26 mouse cellular contexts compared by ENCODE assay signal in the genomic region with DNA sequence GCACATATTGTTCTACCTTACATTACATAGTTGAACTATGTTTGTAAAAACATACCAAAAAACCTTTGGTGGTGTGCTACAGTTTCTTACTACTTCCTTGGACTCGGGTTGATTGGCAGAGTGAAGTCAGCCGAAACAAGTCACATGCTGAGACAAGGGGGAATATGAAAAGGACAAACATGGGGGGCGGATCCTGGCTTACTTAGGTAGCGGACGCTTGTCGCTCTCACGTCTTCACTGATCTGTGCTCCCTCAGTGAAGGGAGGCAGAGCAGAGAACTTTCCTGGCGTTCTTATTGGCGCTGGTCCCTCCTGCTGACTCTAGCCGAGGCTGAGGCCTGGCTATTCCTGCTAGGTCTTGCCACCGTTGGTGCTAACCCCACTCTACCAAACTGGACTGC. TPM values are rescaled to one million over a fixed set of nuclear protein-coding genes. Genes with fewer than 3 reads are reported as not detected.
A peak's percentile ranks its signal among the peaks of the same experiment; 100 is the strongest.
DNase-seq lines count a peak whose midpoint lies in the region; ATAC-seq and TF ChIP-seq lines count a peak whose summit lies in the region.
"Had no signal": no experiment of that assay in that cellular context is flagged by ENCODE, and none has a peak within 500 bp of the region (broad histone marks: within the 10 kb centered on the region; RNA-seq: fewer than 3 reads in every experiment).

No protein-coding gene starts in this region.

- 0 out of 2 replicates have a peak overlapping the region, but pooled peaks have one; percentile 1 for H3K27ac ChIP-seq in liver, postnatal 0 days (ENCODE audit: low read depth)
- H3K27ac ChIP-seq: embryonic facial prominence, embryonic 13.5 days; embryonic facial prominence, embryonic 15.5 days; forebrain, embryonic 10.5 days; forebrain, embryonic 12.5 days had no signal

- no peak overlapping the region for H3K4me2 ChIP-seq in liver, postnatal 0 days (ENCODE audit: low read depth, low read length)
- H3K4me2 ChIP-seq: embryonic facial prominence, embryonic 13.5 days; embryonic facial prominence, embryonic 15.5 days; forebrain, embryonic 12.5 days had no signal

- no peaks in the 10 kb centered on the region for H3K4me1 ChIP-seq in liver, postnatal 0 days (ENCODE audit: insufficient read depth)
- H3K4me1 ChIP-seq: embryonic facial prominence, embryonic 13.5 days; embryonic facial prominence, embryonic 15.5 days; forebrain, embryonic 12.5 days had no signal

- H3K9me3 ChIP-seq in liver, postnatal 0 days (ENCODE audit: low read length): no peaks in the 10 kb centered on the region
- H3K9me3 ChIP-seq: embryonic facial prominence, embryonic 13.5 days; embryonic facial prominence, embryonic 15.5 days; forebrain, embryonic 10.5 days; forebrain, embryonic 12.5 days; G1E had no signal

- no peak for DNase-seq in liver, postnatal 0 days
- DNase-seq in liver (no peak), R1 (ENCODE audit: low read depth, low spot score) (peak; percentile 51)
- DNase-seq in adrenal gland, postnatal 14 days: no peak
- DNase-seq in cerebellum, postnatal 14 days: no peak
- DNase-seq: adrenal gland, adult 8-10 months; adrenal gland, postnatal 25 days; B cell, adult 2 months; cerebellum, adult 11 months; cerebellum, adult 18-20 months; cerebellum, adult 8-10 months; cerebellum, postnatal 10 days; cerebellum, postnatal 36 days; embryo, embryonic 11 days had no signal

- TF ChIP-seq EP300 in liver, postnatal 0 days (IDR thresholded peaks at IDR 0.05; ENCODE audit: low read depth): no peak

- no peaks in the 10 kb centered on the region for H3K27me3 ChIP-seq in liver, postnatal 0 days (ENCODE audit: insufficient read depth, low read length)
- H3K27me3 ChIP-seq: CH12.LX; embryonic facial prominence, embryonic 13.5 days; embryonic facial prominence, embryonic 15.5 days; forebrain, embryonic 12.5 days; Patski had no signal

- TF ChIP-seq CTCF in liver, postnatal 0 days (IDR thresholded peaks at IDR 0.05; ENCODE audit: low read depth): no peak

- H3K9ac ChIP-seq in liver, postnatal 0 days (replicated peaks): no peak overlapping the region
- H3K9ac ChIP-seq: embryonic facial prominence, embryonic 13.5 days; embryonic facial prominence, embryonic 15.5 days; forebrain, embryonic 12.5 days had no signal

- no peak for ATAC-seq in liver, postnatal 0 days
- ATAC-seq: activated CD4-positive, CD25-positive, alpha-beta regulatory T cell, adult 4 months; CD4-positive, CD25-positive, alpha-beta regulatory T cell, adult 4 months; forebrain, embryonic 14.5 days; forebrain, embryonic 16.5 days; Patski had no signal

- WGBS in liver, postnatal 0 days (ENCODE audit: insufficient replicate concordance): 83% methylated on average over 11 of the region's 11 CpGs

- peaks cover 29% of the 10 kb centered on the region for H3K36me3 ChIP-seq in liver, postnatal 0 days (replicated peaks; ENCODE audit: insufficient read depth, low read length)

- no peak overlapping the region for H3K4me3 ChIP-seq in liver, postnatal 0 days (ENCODE audit: low read depth, low read length)
- H3K4me3 ChIP-seq: embryonic facial prominence, embryonic 13.5 days; embryonic facial prominence, embryonic 15.5 days; erythroblast, embryonic 14.5 days; forebrain, embryonic 10.5 days; forebrain, embryonic 12.5 days had no signal

RNA-seq across cellular contexts. Expression of a gene that starts 26.8 kb away (rescaled TPM):
- 3.1 and 4.3 TPM in 2 replicates for polyA plus RNA-seq in liver, postnatal 0 days (2015; fragmentation: Nextera tagmentation; extraction: Ambion mirVana)
- 32.5 and 35.7 TPM in 2 replicates for total RNA-seq in adrenal gland, postnatal 14 days (2021)

RNA-seq across cellular contexts. Expression of a gene that starts 37.1 kb away (rescaled TPM):
- 0.08 and 0.26 TPM in 2 replicates for polyA plus RNA-seq in liver, postnatal 0 days (2015; fragmentation: Nextera tagmentation; extraction: Ambion mirVana)
- 0.22 and 0.38 TPM in 2 replicates for total RNA-seq in adrenal gland, postnatal 14 days (2021)
- polyA plus RNA-seq: Patski had no signal
